Mouse (Mus musculus): ENCODE results near the gene Map3k19.

Map3k19 gene

DNA sequence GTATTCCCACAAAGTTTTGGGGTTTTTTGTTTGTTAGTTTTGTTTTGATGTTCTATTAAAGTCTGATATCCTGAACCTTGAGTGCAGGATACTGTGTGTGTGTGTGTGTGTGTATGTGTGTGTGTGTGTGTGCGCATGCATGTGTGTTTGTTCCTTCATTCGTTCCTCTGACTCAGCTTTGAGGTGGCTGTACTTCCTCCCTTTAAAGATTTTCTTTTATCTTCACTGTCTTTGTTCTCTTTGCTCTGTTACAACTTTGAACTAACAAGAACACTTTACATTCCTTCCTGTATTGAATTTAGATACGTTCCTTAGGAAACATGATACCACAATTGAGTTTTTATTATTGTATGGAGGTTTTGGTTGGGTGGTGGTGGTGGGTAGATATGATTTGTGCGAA is 58.5 kb downstream of the Map3k19 start:
- DNase-seq = no peak

DNA sequence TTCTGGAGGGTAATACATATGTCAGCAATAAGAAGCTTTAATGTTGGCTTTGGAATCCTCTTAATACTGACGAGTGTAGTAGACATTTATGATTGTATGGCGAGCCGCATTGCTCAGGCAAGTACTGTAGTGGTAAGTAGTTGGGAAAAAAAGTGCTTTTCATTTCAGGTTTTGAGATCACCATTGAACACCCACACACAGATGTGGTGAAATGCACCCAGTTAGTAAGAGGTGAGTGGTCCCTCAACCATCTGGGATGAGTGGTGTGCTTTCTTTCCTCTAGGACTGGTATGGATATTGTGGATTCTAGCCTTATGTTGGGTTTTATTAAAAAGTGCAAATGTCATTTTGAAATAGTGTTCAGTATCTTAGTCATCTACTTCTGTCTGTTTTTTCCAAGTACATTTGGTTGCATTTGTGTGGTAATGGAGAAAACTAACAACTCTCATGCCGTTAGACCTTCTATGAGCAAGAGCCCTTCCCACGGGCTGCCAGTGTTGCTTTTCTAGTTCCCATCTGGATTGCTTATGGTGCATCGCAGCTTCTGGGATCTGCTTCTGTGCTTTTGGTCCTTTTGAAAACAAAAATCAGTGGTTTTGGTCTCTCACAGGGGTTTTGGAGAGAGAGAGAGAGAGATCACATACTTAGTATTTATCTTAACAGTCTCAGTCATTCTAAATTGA is 59.6 kb downstream of the Map3k19 start:
- no peak for DNase-seq

DNA sequence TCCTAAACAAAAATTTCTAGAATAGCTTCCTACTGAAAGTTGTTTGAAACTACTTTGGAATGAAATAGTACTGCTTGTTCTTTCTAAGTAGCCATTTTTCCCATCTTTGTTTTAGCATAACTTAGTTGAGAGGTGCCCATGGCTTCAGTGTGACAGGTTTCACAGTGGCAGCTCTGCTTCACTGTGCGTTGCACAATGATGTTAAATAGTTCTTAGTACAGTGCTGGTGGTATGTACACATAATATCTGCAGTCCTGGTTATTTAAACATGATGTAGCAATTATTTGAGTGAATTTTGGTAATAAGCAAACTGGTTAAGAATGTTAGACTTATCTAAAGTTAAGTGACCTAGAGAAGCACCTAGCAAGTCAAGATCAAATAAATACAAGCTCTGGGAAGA is 61.4 kb downstream of the Map3k19 start:
- DNase-seq = no peak

DNA sequence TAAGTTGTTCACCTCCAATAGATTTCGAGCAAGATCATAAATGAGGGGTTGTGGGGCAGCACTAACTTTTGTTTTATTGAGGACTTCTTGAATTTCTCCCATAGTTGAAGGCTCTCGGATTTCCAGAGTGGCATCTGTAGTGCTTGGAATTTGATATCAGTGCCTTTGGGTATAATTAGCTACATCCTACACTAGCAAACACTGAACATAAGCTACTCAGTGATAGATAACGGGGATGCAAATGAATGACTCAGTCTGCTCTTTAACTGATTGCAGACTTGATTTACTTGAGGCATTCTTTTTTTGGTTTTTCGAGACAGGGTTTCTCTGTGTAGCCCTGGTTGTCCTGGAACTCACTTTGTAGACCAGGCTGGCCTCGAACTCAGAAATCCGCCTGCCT is 65.9 kb downstream of the Map3k19 start:
- DNase-seq = no peak

DNA sequence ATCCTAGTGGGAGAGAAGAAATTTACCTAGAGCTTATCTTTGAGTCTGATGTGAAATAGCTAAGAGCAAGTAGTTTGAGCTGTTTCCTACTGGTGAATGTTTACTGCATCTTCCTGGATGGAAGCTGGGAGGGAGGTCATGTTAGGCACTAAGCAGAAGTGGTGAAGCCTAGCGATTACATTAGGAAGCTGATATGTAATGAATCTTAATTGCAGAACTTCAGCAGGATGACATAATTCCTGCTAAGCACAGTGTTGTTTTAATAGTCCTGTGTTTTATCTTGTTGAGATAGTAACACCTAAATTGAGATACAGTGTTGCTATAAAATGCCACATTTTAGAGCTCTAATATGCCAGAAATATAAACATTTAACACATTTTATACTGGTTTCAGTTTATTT is 68.9 kb downstream of the Map3k19 start:
- DNase-seq = no peak

DNA sequence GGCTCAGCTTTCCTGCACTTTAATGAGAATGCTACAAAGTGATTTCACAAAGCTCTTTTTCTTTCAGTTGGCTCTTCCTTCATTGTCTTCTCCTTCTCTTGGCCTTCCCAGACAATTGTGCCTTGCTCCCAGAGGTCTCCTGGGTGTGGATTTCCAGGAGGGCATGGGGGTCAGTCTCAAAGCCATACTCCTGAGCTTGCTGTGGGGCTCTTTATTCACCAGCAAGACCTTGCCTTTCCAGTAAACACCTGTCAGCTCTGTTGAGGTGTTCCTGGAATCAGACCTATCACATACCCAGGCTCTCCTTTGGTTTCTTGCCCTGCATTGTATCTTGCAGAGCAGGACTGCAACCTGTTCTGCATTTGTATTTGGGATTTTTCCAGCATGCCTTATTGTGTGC is 71.0 kb downstream of the Map3k19 start:
- no peak for DNase-seq

DNA sequence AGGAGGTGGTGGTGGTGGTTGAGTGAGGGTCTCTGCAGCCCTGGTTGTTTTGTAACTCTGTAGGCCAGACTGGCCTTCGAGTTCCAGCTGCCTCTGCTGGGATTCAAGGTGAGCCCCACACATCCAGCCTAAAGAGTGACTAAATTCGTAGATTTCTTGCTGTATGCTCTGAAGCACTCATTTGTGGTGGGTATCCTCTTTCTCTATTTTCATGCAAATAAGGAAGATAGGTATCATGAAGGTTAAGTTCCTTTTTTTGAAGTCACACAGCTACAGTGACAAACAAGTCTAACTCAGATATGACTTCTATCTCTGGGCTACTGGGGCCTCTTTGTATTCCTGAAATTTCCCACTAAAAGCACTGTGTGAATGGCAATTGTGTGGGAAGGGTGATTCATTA is 74.0 kb downstream of the Map3k19 start:
- DNase-seq = peak; percentile 11 to 21

DNA sequence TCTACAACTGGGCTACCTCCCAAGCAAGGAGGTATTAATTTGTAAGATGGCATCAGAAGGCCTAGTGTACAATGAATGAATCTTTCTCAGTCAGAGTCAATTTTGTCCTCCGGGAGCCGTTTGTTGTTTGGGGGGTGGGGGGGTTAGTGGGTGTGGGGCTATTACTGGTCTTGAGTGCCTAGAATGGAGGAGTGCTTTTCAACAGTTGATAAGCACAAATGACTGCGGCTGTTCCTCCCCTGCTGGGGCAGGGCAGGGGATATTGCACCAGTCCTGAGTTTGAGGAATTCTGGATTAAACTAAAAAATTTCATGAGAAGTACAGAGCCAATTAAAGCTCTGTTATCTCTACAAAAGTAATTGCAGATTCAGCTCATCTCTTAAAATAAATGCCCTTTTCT is 74.7 kb downstream of the Map3k19 start:
- no peak for DNase-seq

DNA sequence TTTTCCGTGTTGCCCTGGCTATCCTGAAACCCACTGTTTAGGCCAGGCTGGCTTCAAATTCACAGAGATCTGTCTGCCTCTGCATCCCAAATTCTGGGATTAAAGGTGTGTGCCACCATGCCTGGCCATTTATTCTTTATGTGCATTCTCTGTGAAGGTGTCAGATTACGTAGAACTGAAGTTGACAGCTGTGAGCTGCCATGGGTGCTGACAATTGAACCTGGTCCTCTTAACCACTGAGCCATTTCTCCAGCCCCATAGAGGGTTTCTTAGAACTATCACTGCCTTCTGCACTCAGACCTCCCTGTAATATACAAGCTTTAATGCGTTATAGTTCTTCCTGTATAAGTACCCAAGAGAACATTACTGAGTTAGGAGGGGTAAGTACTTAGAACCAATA is 76.2 kb downstream of the Map3k19 start:
- DNase-seq = no peak

DNA sequence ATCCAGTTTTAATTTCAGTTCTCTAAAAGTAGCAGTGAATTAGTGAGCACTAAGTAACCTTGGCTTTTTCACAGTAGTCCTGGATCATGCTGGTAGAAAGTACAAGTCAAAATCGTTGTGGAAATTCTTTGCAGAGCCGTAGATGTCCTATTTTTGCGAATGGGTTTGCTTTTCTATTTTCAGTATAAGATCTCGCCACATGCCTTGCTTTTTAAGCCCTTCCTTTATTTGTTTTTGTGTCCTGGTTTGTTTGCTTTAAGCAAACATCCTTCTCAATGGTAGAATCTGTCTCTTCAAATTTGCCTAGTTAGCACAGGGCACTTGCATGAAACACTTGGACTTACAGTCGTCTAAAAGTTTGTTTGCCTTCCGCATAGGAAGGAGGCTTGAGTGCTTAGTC is 78.6 kb downstream of the Map3k19 start:
- no peak for DNase-seq

DNA sequence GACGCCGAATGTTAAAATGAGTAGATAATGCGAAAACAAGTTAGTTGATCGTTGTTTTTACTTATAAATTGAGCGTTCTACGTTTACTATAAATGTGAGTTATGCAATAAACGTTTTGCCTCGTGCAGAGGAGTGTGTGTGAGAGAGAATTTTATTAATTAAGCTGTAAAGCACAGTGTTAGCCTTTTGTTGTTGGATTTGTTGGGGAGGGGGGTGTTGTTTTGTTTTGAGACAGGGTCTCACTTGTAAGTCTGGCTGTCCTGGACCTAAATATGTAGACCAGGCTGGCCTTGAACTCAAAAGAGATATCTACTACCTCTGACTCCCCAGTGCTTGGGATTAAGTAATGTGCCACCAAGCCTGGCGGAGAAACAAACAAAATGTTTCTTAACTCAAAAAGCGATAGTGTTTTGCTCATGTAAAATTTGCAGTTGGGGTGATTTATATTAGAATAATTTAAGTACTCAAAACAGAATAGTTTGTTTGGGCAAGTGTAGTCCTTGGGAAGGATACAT is 79.6 kb downstream of the Map3k19 start:
- no peak for DNase-seq

DNA sequence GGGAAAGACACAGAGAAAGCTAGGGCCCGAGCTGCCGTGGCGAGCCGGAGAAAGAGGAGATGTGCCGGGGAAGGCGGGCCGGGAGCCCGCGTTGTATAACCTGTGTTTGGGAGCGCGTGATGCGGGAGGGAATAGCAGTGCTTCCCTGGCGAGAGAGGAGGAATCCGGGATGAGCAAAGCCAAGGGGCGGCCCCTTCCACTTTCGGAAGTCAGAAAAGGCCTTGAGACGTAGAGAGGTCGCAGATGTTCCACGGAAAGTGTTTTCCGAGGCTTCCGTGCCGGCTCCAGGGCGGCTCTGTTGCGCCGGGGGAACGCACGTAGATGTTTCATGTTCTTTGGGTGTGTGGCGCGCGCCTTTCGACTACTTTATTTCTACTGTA is 80.3 kb downstream of the Map3k19 start:
- DNase-seq = no peak

DNA sequence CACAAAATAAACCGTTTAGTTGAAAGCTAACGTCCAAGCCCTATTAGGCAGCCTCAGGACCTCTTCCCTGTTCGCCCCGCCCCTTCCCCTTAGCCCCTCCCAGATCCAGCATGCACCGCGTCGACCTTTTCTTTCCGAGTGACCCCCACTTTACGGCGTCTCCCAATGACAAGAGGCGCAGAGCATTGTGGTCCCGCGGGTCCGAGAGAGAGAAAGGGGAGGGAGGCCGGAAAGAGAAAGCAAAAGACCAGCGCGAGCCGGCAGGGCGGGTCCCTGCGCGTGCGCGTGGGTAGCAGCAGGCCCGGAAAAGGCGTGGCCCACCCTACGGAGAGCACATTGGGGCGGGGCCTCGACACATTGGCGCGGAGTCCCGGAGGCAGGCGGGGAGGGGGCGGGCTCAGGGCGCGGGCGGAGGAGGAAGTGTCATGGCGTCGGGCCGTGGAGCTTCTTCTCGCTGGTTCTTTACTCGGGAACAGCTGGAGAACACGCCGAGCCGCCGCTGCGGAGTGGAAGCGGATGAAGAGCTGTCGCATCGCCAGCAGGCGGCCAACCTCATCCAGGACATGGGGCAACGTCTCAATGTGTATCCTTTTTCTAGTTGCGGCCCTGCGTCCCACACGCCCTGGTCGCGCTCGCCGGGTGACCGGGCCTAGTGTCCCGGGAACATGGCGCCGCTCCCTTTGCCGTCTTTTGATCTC is 80.9 kb downstream of the Map3k19 start, which contains the start of gene Ccnt2:
TSS of gene Ccnt2 (plus strand) at position 362 of the 698 bp plus-strand sequence.
- DNase-seq = peak; percentile 98

DNA sequence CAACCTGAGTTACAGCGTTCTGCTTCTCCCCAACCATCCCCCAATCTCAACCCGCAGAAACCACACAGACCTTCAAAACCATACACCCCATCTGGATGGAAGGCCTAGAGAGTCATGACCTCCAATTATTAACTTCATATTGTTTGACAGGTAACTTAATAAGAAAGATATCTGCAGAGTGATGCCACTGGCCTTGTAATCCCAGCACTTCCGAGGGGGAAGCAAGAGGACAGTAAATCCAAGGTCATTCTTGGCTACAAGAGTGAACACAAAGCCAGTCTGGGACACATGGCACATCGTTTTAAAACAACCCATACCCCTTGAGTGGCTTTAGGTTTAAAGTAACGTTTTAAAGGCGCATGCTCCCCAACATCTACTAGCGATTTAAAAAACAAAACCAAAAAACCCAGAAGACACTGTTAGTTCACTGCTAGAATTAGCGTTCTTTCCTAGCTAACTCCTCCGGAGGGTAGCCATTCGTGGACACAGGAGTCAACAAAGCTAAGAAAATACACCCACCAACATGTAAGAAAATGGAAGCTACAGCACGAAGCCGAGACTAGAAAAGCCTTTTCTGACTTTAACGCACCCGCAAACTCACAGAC is 81.5 kb downstream of the Map3k19 start:
- DNase-seq = no peak

DNA sequence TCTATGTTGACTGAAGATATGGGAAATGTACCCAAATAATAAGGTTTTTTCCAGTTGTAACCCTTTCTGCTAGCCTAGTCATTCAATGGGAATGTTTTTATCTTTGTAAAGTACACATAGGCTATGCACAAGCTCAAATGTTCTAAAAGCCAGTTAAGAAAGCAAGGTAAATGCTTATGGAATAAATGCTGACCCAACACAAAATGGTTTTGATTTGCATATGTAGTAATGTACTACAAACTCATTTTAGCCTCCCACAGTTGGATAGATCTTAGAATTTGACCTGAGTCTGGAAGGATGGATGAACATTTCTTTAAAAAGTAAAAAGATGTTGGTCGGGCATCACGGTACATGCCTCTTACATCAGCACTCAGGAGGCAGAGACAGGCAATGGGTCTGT is 88.1 kb downstream of the Map3k19 start:
- DNase-seq = no peak

DNA sequence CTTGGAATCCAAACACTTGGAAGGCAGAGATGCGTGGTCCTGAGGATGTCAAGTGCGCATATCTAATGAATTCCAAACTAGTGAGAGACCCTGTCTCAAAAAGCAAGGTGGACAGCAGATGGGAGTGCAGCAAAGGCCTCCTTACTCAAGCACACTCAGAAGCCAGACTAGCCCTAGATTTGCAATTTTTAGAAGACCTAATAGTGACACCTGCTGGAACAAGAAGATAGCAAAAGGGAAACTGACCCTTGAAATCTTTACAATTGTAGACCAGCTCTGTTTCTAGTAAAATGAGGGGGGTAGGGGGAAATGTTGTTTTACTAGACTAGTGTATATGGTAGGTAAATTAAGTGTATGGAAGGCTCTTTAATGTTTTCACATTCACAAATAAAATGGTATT is 89.4 kb downstream of the Map3k19 start:
- DNase-seq = peak in 1 of 2 experiments; percentile 10
